Mouse (Mus musculus) CH12.LX (cell line): Measurements from ENCODE around the gene Il1r1. TPM values are rescaled to one million over a fixed set of nuclear protein-coding genes. Genes with fewer than 3 reads are reported as not detected.

ENCODE experiments used
- DNase-seq: peaks from one replicate; pipeline ENCODE4 v3.0.0-alpha.2; 2013; ENCODE audit errors: extremely low read depth
- H3K27ac ChIP-seq: 2 replicates; pipeline ENCODE4 v1.5.1; 2012; ENCODE audit warnings: low read depth, mild to moderate bottlenecking, control low read depth, moderate library complexity; ENCODE audit not compliant: insufficient read depth
- H3K27me3 ChIP-seq: replicated peaks from 2 replicates; pipeline ENCODE3; 2012; ENCODE audit warnings: inconsistent platforms
- H3K36me3 ChIP-seq, 2 experiments: replicated peaks in 1 of 2; 2 replicates each; pipeline versions ENCODE3 to v1.6.1; 2012; ENCODE audit warnings: inconsistent platforms in 1 of 2, low read length in 1 of 2, mild to moderate bottlenecking in 1 of 2, mixed read lengths in 1 of 2, moderate library complexity in 1 of 2; ENCODE audit not compliant: control insufficient read depth in 1 of 2, insufficient read depth in 1 of 2
- H3K4me1 ChIP-seq, 2 experiments: 2 replicates each; pipeline ENCODE4 v1.6.1; 2012; ENCODE audit warnings: inconsistent platforms in 1 of 2, moderate library complexity in 1 of 2; ENCODE audit not compliant: insufficient read depth in 2 of 2, control insufficient read depth in 1 of 2
- H3K4me2 ChIP-seq: 2 replicates; pipeline ENCODE4 v1.6.1; 2012; ENCODE audit warnings: low read depth, mild to moderate bottlenecking, control low read depth; ENCODE audit not compliant: poor library complexity, insufficient read depth, severe bottlenecking
- H3K4me3 ChIP-seq, 3 experiments: fragments of 150-350 bp in 1 of 3; sonication (generic) in 1 of 3; replicated peaks in 1 of 3; 2 replicates each; pipeline versions ENCODE3 to v1.5.1; 2011 to 2012; ENCODE audit warnings: low read depth in 2 of 3, low read length in 2 of 3, mild to moderate bottlenecking in 2 of 3, moderate library complexity in 2 of 3, control low read depth in 1 of 3, improper control_type of control experiment in 1 of 3, inconsistent platforms in 1 of 3, mixed read lengths in 1 of 3; ENCODE audit not compliant: poor library complexity in 1 of 3
- H3K79me2 ChIP-seq: replicated peaks from 2 replicates; pipeline ENCODE4 v1.6.1; 2012; ENCODE audit warnings: mild to moderate bottlenecking, moderate library complexity; ENCODE audit not compliant: control insufficient read depth, poor library complexity, insufficient read depth, severe bottlenecking; ENCODE audit errors: extremely low read depth
- H3K9ac ChIP-seq: 2 replicates; pipeline ENCODE4 v1.6.1; 2012; ENCODE audit warnings: low read depth, mild to moderate bottlenecking, control low read depth, moderate library complexity; ENCODE audit not compliant: insufficient read depth
- H3K9me3 ChIP-seq: replicated peaks from 2 replicates; pipeline ENCODE3; 2012; ENCODE audit warnings: low read length, inconsistent platforms, mixed read lengths
- CTCF ChIP-seq, 2 experiments: IDR thresholded peaks in 1 of 2; conservative IDR thresholded peaks in 1 of 2; 2 replicates each; pipeline ENCODE4 v1.5.1; 2011 to 2012; ENCODE audit warnings: low read depth in 2 of 2, low read length in 2 of 2, improper control_type of control experiment in 1 of 2, inconsistent platforms in 1 of 2, mild to moderate bottlenecking in 1 of 2, moderate library complexity in 1 of 2
- ELF1 ChIP-seq: IDR thresholded peaks from 2 replicates; pipeline ENCODE4 v1.6.1; 2014; ENCODE audit warnings: low read depth, mild to moderate bottlenecking, inconsistent platforms, low read length, improper control_type of control experiment
- ETS1 ChIP-seq: conservative IDR thresholded peaks from 2 replicates; pipeline ENCODE4 v1.6.1; 2012; ENCODE audit warnings: low read depth, mild to moderate bottlenecking, inconsistent platforms, low read length, improper control_type of control experiment, moderate library complexity
- GABPA ChIP-seq: IDR thresholded peaks from 2 replicates; pipeline ENCODE4 v1.6.1; 2012; ENCODE audit warnings: low read depth, low read length, improper control_type of control experiment, inconsistent platforms; ENCODE audit not compliant: insufficient replicate concordance
- HCFC1 ChIP-seq: IDR thresholded peaks from 2 replicates; pipeline ENCODE4 v1.6.1; 2012; ENCODE audit warnings: low read depth, mild to moderate bottlenecking, inconsistent platforms, low read length, improper control_type of control experiment
- JUN ChIP-seq: IDR thresholded peaks from 2 replicates; pipeline ENCODE4 v1.6.1; 2011; ENCODE audit warnings: low read depth, mild to moderate bottlenecking, low read length, improper control_type of control experiment, moderate library complexity; ENCODE audit not compliant: insufficient read depth
- MAFK ChIP-seq: IDR thresholded peaks from 2 replicates; pipeline ENCODE4 v1.6.1; 2011; ENCODE audit warnings: low read length, improper control_type of control experiment; ENCODE audit not compliant: insufficient replicate concordance
- MAZ ChIP-seq: IDR thresholded peaks from 2 replicates; pipeline ENCODE4 v1.6.1; 2012; ENCODE audit warnings: low read depth, mild to moderate bottlenecking, inconsistent platforms, low read length, improper control_type of control experiment, moderate library complexity
- MEF2A ChIP-seq: IDR thresholded peaks from 2 replicates; pipeline ENCODE4 v1.6.1; 2014; ENCODE audit warnings: low read depth, mild to moderate bottlenecking, inconsistent platforms, low read length, improper control_type of control experiment, borderline replicate concordance
- MXI1 ChIP-seq: IDR thresholded peaks from 2 replicates; pipeline ENCODE4 v1.6.1; 2011; ENCODE audit warnings: mild to moderate bottlenecking, low read depth, low read length, improper control_type of control experiment
- MYC ChIP-seq: IDR thresholded peaks from 2 replicates; pipeline ENCODE4 v1.6.1; 2011; ENCODE audit warnings: low read depth, mild to moderate bottlenecking, improper control_type of control experiment, low read length
- NELFE ChIP-seq: IDR thresholded peaks from 2 replicates; pipeline ENCODE4 v1.6.1; 2011; ENCODE audit warnings: low read depth, low read length, improper control_type of control experiment
- PAX5 ChIP-seq: IDR thresholded peaks from 2 replicates; pipeline ENCODE4 v1.6.1; 2012; ENCODE audit warnings: low read length, inconsistent platforms, mixed read lengths
- POLR2A ChIP-seq: IDR thresholded peaks from 2 replicates; pipeline ENCODE4 v1.6.1; 2011; ENCODE audit warnings: low read depth, mild to moderate bottlenecking, improper control_type of control experiment, low read length
- RCOR1 ChIP-seq: conservative IDR thresholded peaks from 2 replicates; pipeline ENCODE4 v1.6.1; 2012; ENCODE audit warnings: low read depth, mild to moderate bottlenecking, inconsistent platforms, low read length, improper control_type of control experiment
- SIN3A ChIP-seq: IDR thresholded peaks from 2 replicates; pipeline ENCODE4 v1.6.1; 2012; ENCODE audit warnings: low read length, improper control_type of control experiment, inconsistent platforms
- SMC3 ChIP-seq: IDR thresholded peaks from 2 replicates; pipeline ENCODE4 v1.6.1; 2011; ENCODE audit warnings: low read depth, low read length, improper control_type of control experiment
- TBP ChIP-seq: conservative IDR thresholded peaks from 2 replicates; pipeline ENCODE4 v1.6.1; 2011; ENCODE audit warnings: low read depth, low read length, improper control_type of control experiment
- TCF12 ChIP-seq: IDR thresholded peaks from 2 replicates; pipeline ENCODE4 v1.6.1; 2014; ENCODE audit warnings: low read depth, mild to moderate bottlenecking, inconsistent platforms, low read length, improper control_type of control experiment
- USF2 ChIP-seq: conservative IDR thresholded peaks from 2 replicates; pipeline ENCODE4 v1.6.1; 2011; ENCODE audit warnings: low read depth, low read length, improper control_type of control experiment
- dilution Hi-C: fragments of 300-500 bp; cut with MboI; formaldehyde crosslinking; loops from 2 replicates; pipeline ENCODE4 v1.14.3; 2020; ENCODE audit warnings: low sequenced_read_pairs; ENCODE audit not compliant: extremely low pct_unique_long_range_greater_than_20kb, extremely low pct_ligation_motif_present
- in situ Hi-C: fragments of 300-500 bp; cut with MboI; formaldehyde crosslinking; loops from 3 replicates; pipeline ENCODE4 v1.14.3; 2019; ENCODE audit warnings: low sequenced_read_pairs, low pct_ligation_motif_present, low pct_unique_long_range_greater_than_20kb, mixed read lengths
- polyA plus RNA-seq: library from polyadenylated mRNA; unstranded; fragments of >175 nt; gene quantifications from 2 replicates; pipeline ENCODE4 v1.2.1, GENCODE M21; 2012; ENCODE audit warnings: low read depth; ENCODE audit not compliant: insufficient read length
- total RNA-seq, 2 experiments: library from RNA; depleted of rRNA; stranded (reverse); fragments of 300-350 nt in 1 of 2; fragments of >200 nt in 1 of 2; gene quantifications; 2 replicates each; pipeline ENCODE4 v1.2.3; 2012 to 2014

The Il1r1 gene
- total and polyA plus RNA-seq, 3 experiments: 0.04 TPM; not detected in 2

DNA sequence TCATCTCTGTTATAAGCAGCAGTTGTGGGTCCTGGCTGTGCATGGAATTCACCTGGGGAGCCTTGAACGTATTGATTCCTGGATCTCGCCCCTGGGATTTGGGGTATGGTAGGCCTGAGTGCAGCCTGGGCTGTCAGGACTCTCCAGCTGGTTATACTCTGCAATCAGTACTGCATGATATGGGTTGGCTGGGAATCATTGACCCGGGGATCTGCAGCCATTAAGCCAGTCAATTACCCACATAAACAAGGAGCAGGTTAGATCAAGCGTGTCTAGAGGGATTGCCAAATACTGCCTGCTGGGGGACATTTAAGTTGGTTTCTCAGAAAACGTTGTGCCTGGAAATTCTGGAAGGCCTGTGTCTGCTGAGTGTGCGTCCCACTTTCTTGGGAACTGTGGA, 11.8 kb downstream of the Il1r1 start:
- H3K4me2 ChIP-seq: no peak overlapping the region
- H3K36me3 ChIP-seq: no peaks in the 10 kb centered on the region
- peaks cover 3 to 19% of the 10 kb centered on the region in 2 experiments; a peak in 2 of 4 replicates for H3K4me1 ChIP-seq
- TF ChIP-seq MAFK (no peak), ELF1 (no peak), PAX5 (no peak), GABPA (no peak), USF2 (no peak), POLR2A (no peak), RCOR1 (no peak), TBP (no peak), MYC (no peak), MXI1 (no peak), MEF2A (no peak), SMC3 (no peak), ETS1 (no peak), CTCF (conservative IDR thresholded peaks at IDR 0.05 in 1 of 2, IDR thresholded peaks at IDR 0.05 in 1 of 2; ENCODE audit: low read depth in 2 of 2, low read length in 2 of 2) (no peak)
- TF ChIP-seq, all 38 proteins: peak for 0
- H3K9ac ChIP-seq: no peak overlapping the region
- dilution Hi-C loops: no loop called here
- no peaks in the 10 kb centered on the region for H3K9me3 ChIP-seq
- no peaks in the 10 kb centered on the region for H3K79me2 ChIP-seq
- no peak overlapping the region for H3K27ac ChIP-seq
- in situ Hi-C loops: loop anchor here (25.0 kb wide), 1 partner anchor 224 kb away; no protein-coding TSS in a partner anchor
- peaks cover 67% of the 10 kb centered on the region for H3K27me3 ChIP-seq
- H3K4me3 ChIP-seq: no peak overlapping the region
- DNase-seq: no peak

- Histone ChIP-seq H3K9ac (no peak overlapping the region), H3K4me1 (peaks cover 3 to 19% of the 10 kb centered on the region in 2 experiments; a peak in 2 of 4 replicates), H3K27ac (no peak overlapping the region), H3K4me2 (no peak overlapping the region), H3K36me3 (no peaks in the 10 kb centered on the region), H3K27me3 (peaks cover 67% of the 10 kb centered on the region), H3K79me2 (no peaks in the 10 kb centered on the region), H3K9me3 (no peaks in the 10 kb centered on the region), H3K4me3 (no peak overlapping the region)
- no peak for DNase-seq
- TF ChIP-seq SIN3A (no peak), NELFE (no peak), JUN (no peak), MAZ (no peak), POLR2A (no peak), TCF12 (no peak), HCFC1 (no peak)
- dilution Hi-C loops: no loop called here
- in situ Hi-C loops: loop anchor here (25.0 kb wide), 1 partner anchor 225 kb away; no protein-coding TSS in a partner anchor
Measured at GRCm38 (mm10) chr1:40237094-40237493, 12.2 kb downstream of the Il1r1 start.
